Mouse (Mus musculus) liver, postnatal 0 days (tissue): Measurements from ENCODE around the gene Ampd1. TPM values are rescaled to one million over a fixed set of nuclear protein-coding genes. Genes with fewer than 3 reads are reported as not detected.

Experiments
- ATAC-seq: fragments of 200-750 bp; cut with Nextera tagmentation; 2 replicates; pipeline ENCODE4 v1.8.0; 2017; ENCODE audit warnings: mild to moderate bottlenecking, moderate library complexity
- DNase-seq: peaks from one replicate; pipeline ENCODE4 v3.0.0-alpha.2; 2016
- H3K27ac ChIP-seq: fragments of 300-500 bp; sonication (generic); 2 replicates; pipeline ENCODE4 v1.5.1; 2014; ENCODE audit warnings: antibody characterized with exemption, moderate library complexity, mild to moderate bottlenecking, low read depth
- H3K27me3 ChIP-seq: fragments of 300-500 bp; sonication (generic); 2 replicates; pipeline ENCODE4 v1.6.1; 2014; ENCODE audit warnings: low read length, control low read depth, mixed read lengths; ENCODE audit not compliant: insufficient read depth
- H3K36me3 ChIP-seq: fragments of 300-500 bp; sonication (generic); replicated peaks from 2 replicates; pipeline ENCODE4 v1.6.1; 2014; ENCODE audit warnings: mild to moderate bottlenecking, control low read depth, low read length, moderate library complexity, mixed read lengths; ENCODE audit not compliant: insufficient read depth
- H3K4me1 ChIP-seq: fragments of 300-500 bp; sonication (generic); 2 replicates; pipeline ENCODE4 v1.6.1; 2014; ENCODE audit warnings: antibody characterized with exemption, mild to moderate bottlenecking, control low read depth; ENCODE audit not compliant: insufficient read depth
- H3K4me2 ChIP-seq: fragments of 300-500 bp; sonication (generic); 2 replicates; pipeline ENCODE4 v1.6.1; 2014; ENCODE audit warnings: low read depth, mild to moderate bottlenecking, low read length, moderate library complexity, mixed read lengths
- H3K4me3 ChIP-seq: fragments of 300-500 bp; sonication (generic); 2 replicates; pipeline ENCODE4 v1.5.1; 2014; ENCODE audit warnings: low read depth, low read length
- H3K9ac ChIP-seq: fragments of 300-500 bp; sonication (generic); replicated peaks from 2 replicates; pipeline ENCODE4 v1.6.1; 2014; ENCODE audit warnings: mild to moderate bottlenecking, moderate library complexity
- H3K9me3 ChIP-seq: fragments of 300-500 bp; sonication (generic); 2 replicates; pipeline ENCODE4 v1.6.1; 2016; ENCODE audit warnings: mild to moderate bottlenecking, control low read depth, low read length, mixed read lengths
- CTCF ChIP-seq: sonication (generic); IDR thresholded peaks from 2 replicates; pipeline ENCODE4 v1.5.1; 2016; ENCODE audit warnings: antibody characterized with exemption, low read depth
- EP300 ChIP-seq: IDR thresholded peaks from 2 replicates; pipeline ENCODE4 v1.6.1; 2016; ENCODE audit warnings: antibody characterized with exemption, low read depth, mild to moderate bottlenecking
- WGBS: fragments of 180-500 bp; shearing (Covaris S2); extraction: QIAGEN DNeasy Blood & Tissue Kit; methylation state at CpG from one replicate; pipeline ENCODE4 v1.1.7; 2014; ENCODE audit not compliant: insufficient replicate concordance; 5-methylcytosine and 5-hydroxymethylcytosine counted together
- polyA plus RNA-seq: library from polyadenylated mRNA; unstranded; fragments of >200 nt; fragmentation: Nextera tagmentation; extraction: Ambion mirVana; gene quantifications from 2 replicates; pipeline ENCODE4 v1.2.1, GENCODE M21; 2015

Ampd1 gene
- polyA plus RNA-seq, 1 experiment from 2014 or later, result not detected

DNA sequence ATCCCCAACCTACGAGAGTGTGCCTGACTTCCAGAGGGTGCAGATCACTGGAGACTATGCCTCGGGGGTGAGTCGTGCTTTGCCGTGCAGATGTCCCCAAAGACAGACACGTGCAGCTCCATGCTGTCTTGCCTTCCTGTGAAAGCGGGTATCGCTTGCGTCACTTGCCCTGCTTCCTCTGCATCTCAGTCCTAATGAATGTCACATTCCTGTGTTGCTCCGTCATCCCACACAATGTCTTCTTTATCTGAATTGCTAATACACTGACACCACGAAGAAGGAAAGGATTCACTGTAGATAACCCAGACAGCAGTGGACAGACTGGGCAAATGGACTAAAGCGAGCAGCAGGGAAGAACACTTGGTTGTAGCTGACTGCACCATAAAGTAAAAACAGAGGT, 7.2 kb downstream of the Ampd1 start:
- H3K4me1 ChIP-seq, result no peaks in the 10 kb centered on the region
- ATAC-seq, result peak; percentile 10; the same call in 1 of the 2 replicates
- no peak for TF ChIP-seq EP300
- no peak for TF ChIP-seq CTCF

GRCm38 (mm10) chr3:103081861-103082453, 8.1 kb downstream of the Ampd1 start:
- DNase-seq, result no peak
- WGBS, result 85% methylated on average over 17 of the region's 17 CpGs
- Histone ChIP-seq H3K4me3 (no peak overlapping the region), H3K27me3 (no peaks in the 10 kb centered on the region), H3K9me3 (no peaks in the 10 kb centered on the region), H3K9ac (no peak overlapping the region), H3K4me1 (no peaks in the 10 kb centered on the region), H3K27ac (no peak overlapping the region), H3K4me2 (no peak overlapping the region), H3K36me3 (no peaks in the 10 kb centered on the region)
- ATAC-seq, result no peak
- no peak for TF ChIP-seq EP300
- no peak for TF ChIP-seq CTCF

More for the DNA sequence above, 7.2 kb downstream of the Ampd1 start:
- H3K4me2 ChIP-seq, result no peak overlapping the region
- H3K27ac ChIP-seq, result no peak overlapping the region
- H3K9me3 ChIP-seq, result no peaks in the 10 kb centered on the region
- DNase-seq, result no peak
- H3K27me3 ChIP-seq, result no peaks in the 10 kb centered on the region
- 54% methylated on average over 11 of the region's 11 CpGs for WGBS
- H3K36me3 ChIP-seq, result no peaks in the 10 kb centered on the region
- H3K4me3 ChIP-seq, result no peak overlapping the region
- no peak overlapping the region for H3K9ac ChIP-seq

DNA sequence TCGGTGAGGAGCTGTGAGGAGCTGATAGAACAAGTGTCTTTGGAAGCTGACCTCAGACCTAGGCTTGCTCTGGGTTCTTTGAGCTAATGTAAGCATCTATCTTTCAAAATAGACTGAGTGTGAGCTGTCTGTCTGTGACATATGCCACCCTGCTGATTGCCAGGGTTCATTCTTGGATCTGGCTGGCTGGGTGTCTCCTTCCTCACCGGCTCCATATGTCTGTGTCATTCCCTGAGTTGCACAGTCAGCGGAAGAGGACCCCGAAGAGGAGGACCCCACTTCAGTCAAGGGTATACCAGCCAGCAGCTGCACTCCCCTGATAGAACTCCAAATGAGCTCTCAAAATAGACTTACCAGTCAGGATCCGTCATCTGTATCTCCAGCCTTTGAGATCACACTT, 8.9 kb downstream of the Ampd1 start:
- no peak for ATAC-seq
- no peaks in the 10 kb centered on the region for H3K27me3 ChIP-seq
- no peak for TF ChIP-seq EP300
- TF ChIP-seq CTCF, result no peak
- DNase-seq, result no peak
- H3K4me3 ChIP-seq, result no peak overlapping the region
- no peaks in the 10 kb centered on the region for H3K4me1 ChIP-seq
- H3K4me2 ChIP-seq, result no peak overlapping the region
- no peak overlapping the region for H3K9ac ChIP-seq
- H3K27ac ChIP-seq, result no peak overlapping the region
- no peaks in the 10 kb centered on the region for H3K9me3 ChIP-seq
- H3K36me3 ChIP-seq, result no peaks in the 10 kb centered on the region
- WGBS, result 69% methylated on average over 5 of the region's 5 CpGs

GRCm38 (mm10) chr3:103085986-103086385, 12.2 kb downstream of the Ampd1 start:
- ATAC-seq, result no peak
- Histone ChIP-seq H3K9ac (no peak overlapping the region), H3K27ac (no peak overlapping the region), H3K27me3 (no peaks in the 10 kb centered on the region), H3K4me2 (no peak overlapping the region), H3K4me3 (no peak overlapping the region), H3K4me1 (no peaks in the 10 kb centered on the region), H3K9me3 (no peaks in the 10 kb centered on the region), H3K36me3 (no peaks in the 10 kb centered on the region)
- 65% methylated on average over 3 of the region's 3 CpGs for WGBS
- TF ChIP-seq CTCF, result no peak
- no peak for TF ChIP-seq EP300
- no peak for DNase-seq

- WGBS, result 54% methylated on average over 2 of the region's 2 CpGs
- Histone ChIP-seq H3K9me3 (no peaks in the 10 kb centered on the region), H3K36me3 (no peaks in the 10 kb centered on the region), H3K4me3 (no peak overlapping the region), H3K4me2 (no peak overlapping the region), H3K4me1 (no peaks in the 10 kb centered on the region), H3K27me3 (no peaks in the 10 kb centered on the region), H3K27ac (no peak overlapping the region), H3K9ac (no peak overlapping the region)
- TF ChIP-seq CTCF (no peak), EP300 (no peak)
- no peak for ATAC-seq
- DNase-seq, result no peak
Observed at GRCm38 (mm10) chr3:103091753-103092152, 17.9 kb downstream of the Ampd1 start.

GRCm38 (mm10) chr3:103098662-103099061, 24.8 kb downstream of the Ampd1 start:
- no peak for DNase-seq
- Histone ChIP-seq H3K4me1 (peaks cover 7% of the 10 kb centered on the region), H3K27me3 (no peaks in the 10 kb centered on the region), H3K4me3 (no peak overlapping the region), H3K27ac (no peak overlapping the region), H3K36me3 (no peaks in the 10 kb centered on the region), H3K9me3 (no peaks in the 10 kb centered on the region), H3K9ac (no peak overlapping the region), H3K4me2 (no peak overlapping the region)
- TF ChIP-seq EP300, result no peak
- TF ChIP-seq CTCF, result no peak
- 76% methylated on average over 23 of the region's 23 CpGs for WGBS
- no peak for ATAC-seq
